Mouse (Mus musculus): ENCODE data around the gene Rnf123. TPM values are rescaled to one million over a fixed set of nuclear protein-coding genes. Genes with fewer than 3 reads are reported as not detected.

The Rnf123 gene
- polyA plus RNA-seq, 1 experiment from 2014 or later = 37.2 TPM

- Histone ChIP-seq H3K9ac (ENCODE audit: low read length) (no peak overlapping the region), H3K9me3 (ENCODE audit: control insufficient read depth, low read length) (no peaks in the 10 kb centered on the region), H3K4me1 (ENCODE audit: control insufficient read depth in 2 of 2, insufficient read depth in 2 of 2, low read length in 2 of 2) (peaks cover 15 to 28% of the 10 kb centered on the region in 2 experiments), H3K4me2 (ENCODE audit: low read length) (no peak overlapping the region), H3K4me3 (ENCODE audit: control insufficient read depth in 1 of 2, insufficient read depth in 1 of 2, low read depth in 1 of 2, low read length in 2 of 2) (no peak overlapping the region), H3K36me3 (ENCODE audit: control insufficient read depth, insufficient read depth, low read length) (peaks cover 44% of the 10 kb centered on the region), H3K27me3 (ENCODE audit: control insufficient read depth, insufficient read depth, low read length) (no peaks in the 10 kb centered on the region), H3K27ac (replicated peaks in 1 of 2; ENCODE audit: control insufficient read depth in 1 of 2, insufficient read depth in 1 of 2, low read depth in 2 of 2, low read length in 2 of 2) (no peak overlapping the region)
- no peak for ATAC-seq (ENCODE audit: insufficient number of reproducible peaks, insufficient read depth, low FRiP score, low read depth)
- WGBS = 81% methylated on average over 7 of the region's 7 CpGs
These were observed 13.6 kb downstream of the Rnf123 start for GRCm38 (mm10) chr9:108069529-108069928.

- ATAC-seq (ENCODE audit: insufficient number of reproducible peaks, insufficient read depth, low FRiP score, low read depth) = no peak
- H3K4me1 ChIP-seq (ENCODE audit: control insufficient read depth in 2 of 2, insufficient read depth in 2 of 2, low read length in 2 of 2) = peaks cover 15 to 27% of the 10 kb centered on the region in 2 experiments
- no peaks in the 10 kb centered on the region for H3K9me3 ChIP-seq (ENCODE audit: control insufficient read depth, low read length)
- 83% methylated on average over 9 of the region's 9 CpGs for WGBS
- H3K4me2 ChIP-seq (ENCODE audit: low read length) = no peak overlapping the region
- H3K36me3 ChIP-seq (ENCODE audit: control insufficient read depth, insufficient read depth, low read length) = peaks cover 49% of the 10 kb centered on the region
- H3K4me3 ChIP-seq (ENCODE audit: control insufficient read depth in 1 of 2, insufficient read depth in 1 of 2, low read depth in 1 of 2, low read length in 2 of 2) = no peak overlapping the region
- no peak overlapping the region for H3K27ac ChIP-seq (replicated peaks in 1 of 2; ENCODE audit: control insufficient read depth in 1 of 2, insufficient read depth in 1 of 2, low read depth in 2 of 2, low read length in 2 of 2)
- no peaks in the 10 kb centered on the region for H3K27me3 ChIP-seq (ENCODE audit: control insufficient read depth, insufficient read depth, low read length)
- H3K9ac ChIP-seq (ENCODE audit: low read length) = no peak overlapping the region
These were observed 14.1 kb downstream of the Rnf123 start for GRCm38 (mm10) chr9:108069007-108069406.

- 21% methylated on average over 8 of the region's 8 CpGs for WGBS
- no peak overlapping the region; the same call in 1 of the 2 replicates for H3K9ac ChIP-seq (ENCODE audit: low read length)
These were observed 15.2 kb downstream of the Rnf123 start for GRCm38 (mm10) chr9:108067900-108068299.

GRCm38 (mm10) chr9:108067199-108067598, 15.9 kb downstream of the Rnf123 start:
- Histone ChIP-seq H3K4me2 (ENCODE audit: low read length) (no peak overlapping the region), H3K4me1 (ENCODE audit: control insufficient read depth in 2 of 2, insufficient read depth in 2 of 2, low read length in 2 of 2) (peaks cover 7 to 10% of the 10 kb centered on the region in 2 experiments), H3K27ac (replicated peaks in 1 of 2; ENCODE audit: control insufficient read depth in 1 of 2, insufficient read depth in 1 of 2, low read depth in 2 of 2, low read length in 2 of 2) (no peak overlapping the region), H3K36me3 (ENCODE audit: control insufficient read depth, insufficient read depth, low read length) (peaks cover 67% of the 10 kb centered on the region), H3K27me3 (ENCODE audit: control insufficient read depth, insufficient read depth, low read length) (no peaks in the 10 kb centered on the region), H3K9ac (ENCODE audit: low read length) (no peak overlapping the region), H3K9me3 (ENCODE audit: control insufficient read depth, low read length) (no peaks in the 10 kb centered on the region), H3K4me3 (ENCODE audit: control insufficient read depth in 1 of 2, insufficient read depth in 1 of 2, low read depth in 1 of 2, low read length in 2 of 2) (no peak overlapping the region)
- no peak for ATAC-seq (ENCODE audit: insufficient number of reproducible peaks, insufficient read depth, low FRiP score, low read depth)
- WGBS = 76% methylated on average over 7 of the region's 7 CpGs

More at GRCm38 (mm10) chr9:108067900-108068299, 15.2 kb downstream of the Rnf123 start:
- ATAC-seq (ENCODE audit: insufficient number of reproducible peaks, insufficient read depth, low FRiP score, low read depth) = no peak
- Histone ChIP-seq H3K4me2 (ENCODE audit: low read length) (no peak overlapping the region), H3K27me3 (ENCODE audit: control insufficient read depth, insufficient read depth, low read length) (no peaks in the 10 kb centered on the region), H3K9me3 (ENCODE audit: control insufficient read depth, low read length) (no peaks in the 10 kb centered on the region), H3K4me3 (ENCODE audit: control insufficient read depth in 1 of 2, insufficient read depth in 1 of 2, low read depth in 1 of 2, low read length in 2 of 2) (no peak overlapping the region), H3K36me3 (ENCODE audit: control insufficient read depth, insufficient read depth, low read length) (peaks cover 60% of the 10 kb centered on the region), H3K4me1 (ENCODE audit: control insufficient read depth in 2 of 2, insufficient read depth in 2 of 2, low read length in 2 of 2) (peaks cover 11 to 16% of the 10 kb centered on the region in 2 experiments), H3K27ac (replicated peaks in 1 of 2; ENCODE audit: control insufficient read depth in 1 of 2, insufficient read depth in 1 of 2, low read depth in 2 of 2, low read length in 2 of 2) (no peak overlapping the region)

GRCm38 (mm10) chr9:108065491-108066011, 17.6 kb downstream of the Rnf123 start:
- no peak for ATAC-seq (ENCODE audit: insufficient number of reproducible peaks, insufficient read depth, low FRiP score, low read depth)

GRCm38 (mm10) chr9:108063361-108063760, 19.8 kb downstream of the Rnf123 start:
- Histone ChIP-seq H3K27ac (replicated peaks in 1 of 2; ENCODE audit: control insufficient read depth in 1 of 2, insufficient read depth in 1 of 2, low read depth in 2 of 2, low read length in 2 of 2) (no peak overlapping the region), H3K9ac (ENCODE audit: low read length) (no peak overlapping the region), H3K9me3 (ENCODE audit: control insufficient read depth, low read length) (no peaks in the 10 kb centered on the region), H3K4me2 (ENCODE audit: low read length) (no peak overlapping the region), H3K36me3 (ENCODE audit: control insufficient read depth, insufficient read depth, low read length) (peaks cover 78% of the 10 kb centered on the region), H3K27me3 (ENCODE audit: control insufficient read depth, insufficient read depth, low read length) (no peaks in the 10 kb centered on the region), H3K4me1 (ENCODE audit: control insufficient read depth in 2 of 2, insufficient read depth in 2 of 2, low read length in 2 of 2) (peaks cover 0 to 8% of the 10 kb centered on the region in 2 experiments; a peak in 3 of 4 replicates), H3K4me3 (ENCODE audit: control insufficient read depth in 1 of 2, insufficient read depth in 1 of 2, low read depth in 1 of 2, low read length in 2 of 2) (no peak overlapping the region)
- ATAC-seq (ENCODE audit: insufficient number of reproducible peaks, insufficient read depth, low FRiP score, low read depth) = no peak
- 87% methylated on average over 12 of the region's 12 CpGs for WGBS

More at GRCm38 (mm10) chr9:108065491-108066011, 17.6 kb downstream of the Rnf123 start:
- WGBS = 21% methylated on average over 5 of the region's 5 CpGs
- Histone ChIP-seq H3K4me1 (ENCODE audit: control insufficient read depth in 2 of 2, insufficient read depth in 2 of 2, low read length in 2 of 2) (peaks cover 0 to 4% of the 10 kb centered on the region in 2 experiments; a peak in 1 of 4 replicates), H3K4me3 (ENCODE audit: control insufficient read depth in 1 of 2, insufficient read depth in 1 of 2, low read depth in 1 of 2, low read length in 2 of 2) (no peak overlapping the region), H3K27ac (replicated peaks in 1 of 2; ENCODE audit: control insufficient read depth in 1 of 2, insufficient read depth in 1 of 2, low read depth in 2 of 2, low read length in 2 of 2) (no peak overlapping the region), H3K9ac (ENCODE audit: low read length) (no peak overlapping the region), H3K36me3 (ENCODE audit: control insufficient read depth, insufficient read depth, low read length) (peaks cover 74% of the 10 kb centered on the region), H3K4me2 (ENCODE audit: low read length) (no peak overlapping the region), H3K27me3 (ENCODE audit: control insufficient read depth, insufficient read depth, low read length) (no peaks in the 10 kb centered on the region), H3K9me3 (ENCODE audit: control insufficient read depth, low read length) (no peaks in the 10 kb centered on the region)

- WGBS = 85% methylated on average over 3 of the region's 3 CpGs
- ATAC-seq (ENCODE audit: insufficient number of reproducible peaks, insufficient read depth, low FRiP score, low read depth) = no peak
- H3K36me3 ChIP-seq (ENCODE audit: control insufficient read depth, insufficient read depth, low read length) = peaks cover 91% of the 10 kb centered on the region
These were observed 21.0 kb downstream of the Rnf123 start for GRCm38 (mm10) chr9:108062142-108062541.

GRCm38 (mm10) chr9:108058291-108058690, 24.9 kb downstream of the Rnf123 start:
- 95% methylated on average over 9 of the region's 9 CpGs for WGBS
- Histone ChIP-seq H3K27me3 (ENCODE audit: control insufficient read depth, insufficient read depth, low read length) (no peaks in the 10 kb centered on the region), H3K4me3 (ENCODE audit: control insufficient read depth in 1 of 2, insufficient read depth in 1 of 2, low read depth in 1 of 2, low read length in 2 of 2) (no peak overlapping the region), H3K4me1 (ENCODE audit: control insufficient read depth in 2 of 2, insufficient read depth in 2 of 2, low read length in 2 of 2) (peaks cover 2 to 4% of the 10 kb centered on the region in 2 experiments; a peak in 3 of 4 replicates), H3K9me3 (ENCODE audit: control insufficient read depth, low read length) (no peaks in the 10 kb centered on the region), H3K36me3 (ENCODE audit: control insufficient read depth, insufficient read depth, low read length) (peaks cover 94% of the 10 kb centered on the region), H3K4me2 (ENCODE audit: low read length) (no peak overlapping the region), H3K27ac (replicated peaks in 1 of 2; ENCODE audit: control insufficient read depth in 1 of 2, insufficient read depth in 1 of 2, low read depth in 2 of 2, low read length in 2 of 2) (no peak overlapping the region), H3K9ac (ENCODE audit: low read length) (no peak overlapping the region)
- ATAC-seq (ENCODE audit: insufficient number of reproducible peaks, insufficient read depth, low FRiP score, low read depth) = no peak

More at GRCm38 (mm10) chr9:108062142-108062541, 21.0 kb downstream of the Rnf123 start:
- no peak overlapping the region for H3K9ac ChIP-seq (ENCODE audit: low read length)
- no peaks in the 10 kb centered on the region for H3K9me3 ChIP-seq (ENCODE audit: control insufficient read depth, low read length)
- H3K27me3 ChIP-seq (ENCODE audit: control insufficient read depth, insufficient read depth, low read length) = no peaks in the 10 kb centered on the region
- H3K4me1 ChIP-seq (ENCODE audit: control insufficient read depth in 2 of 2, insufficient read depth in 2 of 2, low read length in 2 of 2) = peaks cover 0 to 4% of the 10 kb centered on the region in 2 experiments; a peak in 2 of 4 replicates
- H3K27ac ChIP-seq (replicated peaks in 1 of 2; ENCODE audit: control insufficient read depth in 1 of 2, insufficient read depth in 1 of 2, low read depth in 2 of 2, low read length in 2 of 2) = no peak overlapping the region
- no peak overlapping the region for H3K4me2 ChIP-seq (ENCODE audit: low read length)
- no peak overlapping the region for H3K4me3 ChIP-seq (ENCODE audit: control insufficient read depth in 1 of 2, insufficient read depth in 1 of 2, low read depth in 1 of 2, low read length in 2 of 2)

Data from heart, embryonic 14.5 days (tissue).